Mouse (Mus musculus): ENCODE measurements around the gene Ppm1l.
"Not testable (repeated sequence)": the region's sequence is repeated elsewhere in the genome, so short reads cannot be mapped to it uniquely, and the experiment has no call there.

Ppm1l gene

DNA sequence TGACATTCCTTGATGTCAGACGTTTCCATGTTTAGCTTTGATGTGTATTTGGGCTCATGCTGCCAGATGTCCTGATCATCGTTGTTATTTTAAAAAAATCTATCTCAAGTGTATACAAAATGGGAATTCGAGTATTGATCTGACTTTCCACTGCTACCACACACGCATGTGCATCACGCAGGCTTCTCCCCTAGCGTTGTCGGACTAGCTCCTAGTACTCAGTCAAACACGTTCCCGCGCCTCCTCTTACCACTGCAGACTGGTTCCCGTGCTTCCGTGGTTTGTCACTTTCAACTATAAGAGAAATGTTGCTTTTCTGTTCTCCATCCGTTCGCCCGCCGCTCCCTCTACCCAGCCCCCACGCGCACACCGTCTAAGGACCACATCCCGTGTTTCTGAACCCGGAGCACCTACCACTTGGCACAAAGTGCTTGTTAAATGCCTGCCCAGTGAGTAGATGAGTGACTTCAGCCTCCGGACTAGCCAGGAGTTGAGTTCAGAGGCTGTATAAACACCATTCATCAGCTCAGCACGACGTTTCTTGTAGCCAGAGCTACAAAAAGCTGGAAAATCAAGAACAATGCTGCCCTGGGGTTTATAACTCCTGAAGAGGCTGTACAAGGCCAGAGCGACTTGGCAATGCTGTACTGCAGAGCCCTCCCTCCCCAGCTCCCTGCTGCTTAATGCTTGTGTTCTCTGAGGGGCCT is 219.4 kb downstream of the Ppm1l start:
- DNase-seq (ENCODE audit: low read depth, low spot score): no peak

DNA sequence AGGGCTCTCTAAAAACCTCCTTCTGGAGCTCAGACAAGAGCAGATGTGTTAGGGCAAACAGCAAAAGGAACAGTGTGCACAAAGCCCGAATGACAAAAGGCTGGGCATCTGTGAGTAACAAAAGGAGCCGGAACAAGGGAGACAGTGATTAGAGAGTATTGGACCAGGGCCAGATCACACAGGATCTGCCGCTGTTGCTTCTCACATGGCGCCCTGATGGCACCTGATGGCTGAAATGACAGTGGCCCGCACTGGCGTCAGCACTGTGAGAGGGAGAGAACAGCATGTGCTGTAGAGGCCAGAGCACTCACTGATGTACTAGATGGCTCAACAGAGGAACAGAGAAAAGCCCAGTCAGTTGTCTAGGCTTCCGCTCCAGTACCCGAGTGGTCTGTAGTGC is 226.3 kb downstream of the Ppm1l start:
- no peak for DNase-seq (ENCODE audit: low read depth, low spot score)

DNA sequence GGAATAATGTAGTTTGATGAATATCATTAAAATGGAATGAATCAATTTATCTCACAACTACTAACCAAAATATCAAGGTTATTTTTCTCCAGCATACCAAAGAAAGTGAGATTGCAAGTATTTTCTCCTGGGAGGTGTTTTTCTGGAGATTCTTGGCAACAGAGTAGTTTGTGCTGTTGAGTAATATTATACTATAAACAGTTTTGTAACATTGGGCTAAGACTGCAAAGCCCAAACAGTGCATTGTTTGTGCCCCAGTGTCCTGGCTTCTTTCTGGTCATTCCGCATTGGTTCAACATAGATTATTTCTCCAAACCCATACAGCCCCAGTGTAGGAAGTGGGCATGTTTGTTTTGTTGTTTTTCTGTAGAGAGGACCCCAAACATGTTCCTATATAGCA is 227.1 kb downstream of the Ppm1l start:
- DNase-seq (ENCODE audit: low read depth, low spot score): no peak

DNA sequence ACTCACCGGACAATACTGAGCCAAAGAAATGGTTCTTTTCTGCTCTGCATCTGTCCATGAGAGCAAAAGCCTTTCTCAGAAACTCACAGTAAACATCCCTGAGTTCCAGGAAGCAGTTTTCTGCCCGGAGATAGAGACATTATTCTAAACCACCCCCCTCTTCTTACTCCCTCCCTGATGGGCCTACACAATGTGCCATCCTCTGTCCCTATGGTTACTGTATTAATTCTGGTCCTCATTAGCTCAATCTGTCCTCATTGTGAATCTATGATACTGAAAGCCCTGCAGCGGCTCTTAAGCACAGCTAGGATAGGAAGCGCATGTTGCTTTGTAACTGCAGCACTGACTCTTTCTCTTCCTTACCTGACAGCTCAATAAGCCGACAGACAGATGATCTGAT is 228.4 kb downstream of the Ppm1l start:
- no peak for DNase-seq (ENCODE audit: low read depth, low spot score)

DNA sequence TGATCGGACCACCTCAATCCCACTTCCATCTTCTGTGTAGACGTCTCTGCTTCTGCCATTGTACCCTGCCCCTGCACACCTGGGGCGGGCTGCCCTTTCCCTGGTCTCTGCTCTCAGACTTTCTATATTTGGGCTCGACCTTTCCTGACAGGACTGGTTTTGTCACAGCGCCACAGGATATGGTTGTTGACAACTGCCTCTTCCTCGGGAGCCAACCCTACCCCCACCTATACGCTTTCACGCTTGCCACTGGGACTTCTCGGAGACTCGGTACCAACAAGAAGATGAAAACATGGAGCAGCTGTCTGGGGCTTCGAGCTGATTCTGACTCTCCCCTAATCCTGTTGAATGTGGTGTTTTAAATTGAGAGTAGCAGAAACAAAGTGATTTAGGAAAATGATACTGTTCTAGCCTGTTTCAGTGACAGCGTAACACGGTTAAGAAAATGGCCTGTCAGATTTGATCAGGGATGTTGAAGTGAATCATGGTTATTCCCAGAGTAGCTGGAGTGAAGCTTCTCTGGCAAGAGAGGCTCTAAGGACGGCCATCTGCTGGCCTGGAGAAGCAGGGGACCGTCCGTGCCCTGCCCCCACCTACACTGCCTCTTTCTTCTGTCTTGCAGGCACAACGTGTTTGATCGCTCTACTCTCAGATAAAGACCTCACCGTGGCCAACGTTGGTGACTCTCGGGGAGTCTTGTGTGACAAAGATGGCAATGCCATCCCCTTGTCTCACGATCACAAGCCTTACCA is 232.2 kb downstream of the Ppm1l start:
- DNase-seq (ENCODE audit: low read depth, low spot score): no peak

DNA sequence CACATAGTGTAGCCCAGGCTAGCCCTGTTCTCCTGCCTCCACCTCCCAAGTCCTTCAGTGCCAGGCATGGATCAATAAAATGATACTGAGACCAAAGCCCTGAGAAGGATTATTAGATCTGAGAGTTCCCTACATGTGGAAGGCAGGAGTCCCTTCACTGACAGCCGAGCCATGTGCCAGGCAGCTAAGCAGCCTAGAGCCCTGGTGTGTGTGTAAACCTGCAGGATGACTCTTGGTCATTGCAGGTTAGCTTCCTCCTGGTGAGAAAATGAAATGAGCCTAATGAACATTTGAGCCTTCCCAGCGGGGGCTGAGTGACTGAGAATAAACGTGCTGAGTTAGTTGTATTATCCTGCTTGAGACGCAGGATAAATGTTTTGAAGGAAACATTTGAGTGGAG is 232.9 kb downstream of the Ppm1l start:
- no peak for DNase-seq (ENCODE audit: low read depth, low spot score)

DNA sequence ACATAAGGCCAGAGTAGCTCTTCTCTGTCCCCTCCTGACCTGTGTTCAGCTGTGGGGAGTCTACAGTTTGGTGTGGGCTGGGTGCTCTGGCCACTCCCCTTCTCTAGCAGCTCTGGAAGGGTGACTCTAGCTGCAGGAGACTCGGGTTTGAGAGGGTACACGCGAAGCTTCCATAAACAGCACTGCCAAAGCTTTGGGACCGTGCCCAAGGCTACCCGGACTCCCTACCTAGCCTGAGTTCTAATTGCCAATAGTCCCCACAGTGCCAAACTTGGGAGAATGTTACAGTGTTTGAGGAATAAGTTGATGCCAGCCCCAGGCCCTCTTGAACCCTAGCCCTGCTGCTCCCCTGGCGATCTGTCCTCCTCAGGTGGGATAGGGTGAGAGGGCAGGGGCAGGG is 238.8 kb downstream of the Ppm1l start:
- no peak for DNase-seq (ENCODE audit: low read depth, low spot score)

DNA sequence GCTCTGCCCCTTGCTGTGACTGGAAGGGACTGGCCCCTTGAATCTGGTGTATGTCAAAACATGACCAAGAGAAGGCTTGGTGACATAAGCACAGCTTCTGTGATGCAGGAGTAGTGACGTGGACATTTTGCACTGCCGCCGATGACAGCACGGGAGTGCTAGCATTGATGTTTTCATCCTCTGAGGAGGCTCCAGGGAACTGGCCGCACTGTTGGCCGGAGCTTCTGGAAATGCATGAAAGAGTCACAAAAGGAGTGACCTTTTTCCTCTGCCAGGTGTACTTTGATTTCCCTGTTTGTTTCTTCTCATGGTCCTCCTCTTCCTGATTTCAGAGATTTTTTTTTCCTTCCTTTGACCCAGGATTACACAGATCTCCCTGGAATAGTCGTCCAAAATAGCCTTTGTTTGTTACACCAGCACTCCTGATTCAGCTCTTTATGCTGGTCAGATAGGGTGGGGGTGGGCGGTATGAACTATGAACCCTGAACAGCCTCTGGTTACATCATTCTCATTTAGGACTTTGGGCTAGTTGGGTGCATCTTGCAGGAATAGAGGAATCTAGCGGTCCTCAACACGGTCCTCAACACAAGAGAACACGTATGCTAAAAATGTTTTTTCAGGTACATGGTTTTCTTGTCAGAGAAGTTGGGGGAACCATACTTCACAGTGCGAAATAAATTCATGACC is 239.6 kb downstream of the Ppm1l start:
- DNase-seq (ENCODE audit: low read depth, low spot score): no peak

DNA sequence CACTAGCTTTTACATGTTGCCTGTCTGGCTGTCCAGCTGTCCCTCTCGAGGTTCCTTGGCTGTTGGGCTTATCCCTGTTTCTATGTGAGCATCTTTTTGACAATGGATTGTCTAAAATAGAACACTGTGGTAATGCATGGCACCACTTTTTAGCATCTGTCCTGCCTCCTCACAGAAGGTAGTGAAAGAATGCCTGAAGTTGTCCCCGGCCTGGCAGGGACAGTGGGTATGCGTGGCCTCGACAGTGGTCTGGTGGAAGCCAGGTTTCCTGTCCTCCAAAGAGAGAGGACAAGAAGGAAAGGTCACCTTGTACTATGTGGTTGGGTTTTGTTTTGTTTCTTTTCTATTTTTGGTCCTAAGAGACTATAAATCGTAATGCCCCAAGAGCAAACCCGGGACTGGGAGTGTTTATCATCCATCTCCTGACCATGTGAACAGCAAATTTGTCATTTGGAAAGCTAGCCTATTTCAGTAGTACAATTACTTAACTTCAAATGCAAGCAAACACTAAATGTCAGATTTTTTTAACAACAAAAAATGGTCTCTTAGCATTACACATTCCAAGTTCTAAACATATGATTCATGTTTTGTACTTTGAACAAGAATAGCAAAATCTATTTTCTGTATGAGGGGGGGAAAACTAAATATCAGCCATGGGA is 242.8 kb downstream of the Ppm1l start:
- no peak for DNase-seq (ENCODE audit: low read depth, low spot score)

DNA sequence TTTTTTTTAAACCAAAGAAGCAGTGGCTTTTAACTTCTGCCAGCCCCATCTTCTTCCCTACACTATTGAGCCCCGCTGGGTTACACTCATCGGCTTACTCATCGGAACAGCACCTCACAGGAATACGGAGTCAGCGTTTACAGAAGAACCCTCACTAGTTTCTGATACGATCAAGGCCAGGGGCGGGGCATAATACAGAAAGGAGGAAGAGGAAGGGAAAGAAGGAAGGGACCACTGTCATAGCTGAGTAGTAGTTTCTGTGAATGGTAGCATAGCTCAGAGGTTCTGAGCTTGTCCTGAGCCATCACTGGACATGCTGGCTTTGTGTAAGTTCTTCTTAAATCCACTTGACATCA is 243.3 kb downstream of the Ppm1l start:
- DNase-seq (ENCODE audit: low read depth, low spot score): no peak

DNA sequence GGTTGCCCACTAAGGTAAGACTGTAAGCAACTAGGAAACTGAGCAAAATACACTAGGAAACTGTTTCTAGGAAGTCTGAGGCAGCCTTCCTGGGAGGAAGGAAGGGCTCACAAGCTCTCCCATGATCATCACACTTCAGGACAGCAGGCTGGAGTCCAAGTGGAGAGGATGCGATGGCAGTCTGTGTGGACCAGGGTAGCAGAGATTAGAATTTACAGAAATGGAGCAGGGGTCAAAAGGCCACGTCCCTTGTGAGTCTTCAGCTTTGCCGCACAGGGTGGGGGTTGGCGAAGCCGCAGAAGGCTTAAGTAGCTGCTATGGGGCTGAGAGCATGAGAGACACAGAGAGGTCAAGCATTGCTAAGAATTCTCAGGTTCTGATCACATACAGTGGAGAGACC is 245.0 kb downstream of the Ppm1l start:
- no peak for DNase-seq (ENCODE audit: low read depth, low spot score)

DNA sequence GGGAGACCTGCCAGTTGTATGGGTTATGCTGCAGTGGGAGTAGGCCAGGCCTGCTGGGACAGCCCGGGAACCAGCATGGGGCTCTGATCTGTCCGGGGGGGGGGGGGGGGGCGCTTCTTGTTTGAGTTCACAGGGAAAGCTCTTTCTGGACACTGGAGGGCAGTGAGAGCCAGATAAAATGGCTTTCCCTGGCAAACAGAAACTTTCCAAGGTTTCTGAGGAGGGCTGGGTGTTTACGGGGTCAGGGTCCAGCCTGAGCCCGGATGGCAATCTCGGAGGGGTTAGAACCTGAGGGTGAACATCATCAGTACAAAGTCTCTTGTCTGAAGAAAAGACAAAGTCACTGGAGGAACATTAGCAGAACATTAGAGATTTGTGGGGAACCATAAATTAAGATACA is 246.7 kb downstream of the Ppm1l start:
- DNase-seq (ENCODE audit: low read depth, low spot score): no peak

DNA sequence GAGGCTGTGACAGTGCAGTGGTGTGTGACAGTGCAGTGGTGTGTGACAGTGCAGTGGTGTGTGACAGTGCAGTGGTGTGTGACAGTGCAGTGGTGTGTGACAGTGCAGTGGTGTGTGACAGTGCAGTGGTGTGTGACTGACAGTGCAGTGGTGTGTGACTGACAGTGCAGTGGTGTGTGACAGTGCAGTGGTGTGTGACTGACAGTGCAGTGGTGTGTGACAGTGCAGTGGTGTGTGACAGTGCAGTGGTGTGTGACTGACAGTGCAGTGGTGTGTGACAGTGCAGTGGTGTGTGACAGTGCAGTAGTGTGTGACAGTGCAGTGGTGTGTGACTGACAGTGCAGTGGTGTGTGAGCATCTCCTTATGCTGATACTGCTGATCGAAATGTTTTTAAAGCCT is 248.9 kb downstream of the Ppm1l start:
- not testable (repeated sequence) for DNase-seq (ENCODE audit: low read depth, low spot score)

DNA sequence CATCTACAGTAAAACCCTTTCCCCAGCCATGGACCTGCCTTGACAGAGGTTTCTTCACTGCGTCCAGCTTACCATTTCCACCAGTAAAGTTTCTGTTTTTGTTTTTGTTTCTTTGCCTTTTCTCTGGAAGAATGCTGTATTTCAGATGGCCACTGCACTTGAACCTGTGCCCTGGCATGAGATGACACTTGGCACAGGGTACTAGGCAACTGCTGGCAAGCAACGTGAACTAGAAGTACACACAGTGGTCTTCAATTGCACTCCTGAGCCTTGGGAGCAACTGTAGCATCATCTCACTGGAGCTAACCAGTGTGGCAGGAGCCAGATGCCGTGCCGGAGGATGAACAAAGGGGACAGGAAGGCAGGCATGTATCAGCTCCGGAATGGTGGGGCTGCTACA is 255.9 kb downstream of the Ppm1l start:
- no peak for DNase-seq (ENCODE audit: low read depth, low spot score)

DNA sequence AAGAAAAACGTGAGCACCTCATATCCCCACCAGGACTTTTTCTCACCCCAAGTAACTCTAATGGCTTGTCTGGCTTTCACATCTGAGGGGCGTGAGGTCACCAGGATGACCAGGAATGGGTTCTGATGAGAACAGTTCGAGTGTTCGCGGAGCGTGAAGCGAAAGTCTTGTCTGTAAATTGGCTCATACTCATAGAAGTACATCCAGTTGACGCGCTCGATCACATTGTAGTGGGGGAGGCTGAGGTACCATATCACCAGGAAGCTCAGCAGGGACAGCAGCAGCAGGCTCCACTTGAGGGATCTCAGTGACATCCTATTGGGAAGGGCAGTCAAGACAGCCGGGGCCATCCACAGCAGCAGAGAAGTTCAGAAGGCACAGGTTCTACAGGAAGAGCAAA is 258.9 kb downstream of the Ppm1l start:
- no peak for DNase-seq (ENCODE audit: low read depth, low spot score)

DNA sequence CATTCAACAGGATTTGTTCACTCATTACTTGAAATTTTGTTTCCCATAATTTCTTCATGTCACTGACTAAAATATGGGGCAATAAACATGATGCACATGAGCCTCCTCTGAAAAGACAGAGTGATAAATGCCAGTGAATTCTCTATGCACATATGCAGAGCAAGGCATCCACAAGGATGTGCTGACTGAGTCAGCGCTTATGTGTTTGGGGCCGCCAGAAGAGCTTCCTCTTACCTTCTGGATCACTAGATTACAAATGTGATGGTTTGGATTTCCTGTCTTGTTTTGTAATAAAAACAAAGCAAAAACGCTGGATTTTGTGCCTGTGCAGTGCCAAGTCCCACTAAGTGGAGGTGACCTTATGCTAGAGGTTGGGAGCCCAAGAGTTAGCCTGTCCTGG is 260.1 kb downstream of the Ppm1l start:
- no peak for DNase-seq (ENCODE audit: low read depth, low spot score)

DNA sequence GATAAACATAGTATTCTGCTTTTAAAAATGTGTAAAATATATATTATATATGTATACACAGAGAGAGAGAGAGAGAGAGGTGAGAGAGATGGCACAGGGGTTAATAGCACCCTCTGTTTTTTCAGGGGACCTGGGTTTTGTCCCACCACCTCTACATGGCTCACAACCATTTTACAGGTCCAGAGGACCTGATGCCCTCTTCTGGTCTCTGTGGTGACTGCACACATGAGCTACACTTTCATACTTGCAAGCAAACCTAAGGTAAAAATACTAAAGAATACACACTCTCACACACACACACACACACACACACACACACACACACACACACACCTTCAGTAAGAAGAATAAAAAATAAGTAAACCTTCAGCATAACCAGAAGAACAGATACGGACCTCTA is 262.1 kb downstream of the Ppm1l start:
- no peak for DNase-seq (ENCODE audit: low read depth, low spot score)

DNA sequence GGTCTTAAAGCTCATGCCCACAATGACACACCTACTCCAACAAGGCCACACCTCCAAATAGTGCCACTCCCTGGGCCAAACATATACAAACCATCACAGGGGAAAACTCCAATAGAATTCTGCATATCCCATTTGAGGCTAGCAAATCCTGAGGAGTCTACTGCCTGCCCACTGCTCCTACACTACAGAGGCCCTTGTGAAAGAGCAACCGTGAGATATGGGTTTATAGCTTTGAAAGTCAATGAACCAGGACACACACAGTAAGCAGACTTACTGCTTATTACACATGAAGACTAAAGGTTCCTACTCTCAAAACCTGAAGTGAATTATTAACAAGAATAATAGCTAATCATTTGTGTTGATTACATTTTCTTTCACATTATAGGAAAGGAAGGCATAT is 267.1 kb downstream of the Ppm1l start:
- DNase-seq (ENCODE audit: low read depth, low spot score): no peak

DNA sequence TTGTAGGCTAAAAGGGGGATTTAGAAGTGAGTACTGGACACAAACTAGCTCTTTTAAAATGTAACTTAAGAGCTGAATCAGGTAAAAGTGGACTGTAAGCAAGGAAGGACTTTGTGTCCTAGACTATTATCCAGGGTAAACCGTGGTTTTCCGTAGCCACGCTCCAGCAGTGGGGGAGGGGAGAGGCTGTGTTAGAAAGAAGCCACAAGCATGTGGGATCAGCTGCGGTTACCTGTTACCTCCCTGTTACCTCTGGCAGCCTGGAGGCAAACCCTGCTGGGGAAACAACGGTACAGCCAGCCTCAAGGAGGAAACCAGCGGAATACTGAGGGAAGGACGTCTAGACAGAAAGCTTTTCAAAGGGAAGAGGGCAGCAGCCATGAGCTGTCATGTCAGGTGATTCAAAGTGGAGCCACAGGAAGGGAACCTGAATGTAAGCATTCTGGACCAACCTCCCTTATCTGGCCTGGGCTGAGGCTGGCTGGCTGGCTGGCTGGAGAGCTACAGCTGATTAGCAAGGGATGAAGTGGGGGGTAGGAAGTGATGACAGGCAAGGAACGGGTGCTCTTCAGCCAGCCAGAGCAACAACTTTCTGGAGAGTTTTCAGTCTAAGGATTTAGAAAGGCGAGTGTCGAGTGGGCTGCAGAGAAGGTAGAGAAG is 271.6 kb downstream of the Ppm1l start:
- no peak for DNase-seq (ENCODE audit: low read depth, low spot score)

DNA sequence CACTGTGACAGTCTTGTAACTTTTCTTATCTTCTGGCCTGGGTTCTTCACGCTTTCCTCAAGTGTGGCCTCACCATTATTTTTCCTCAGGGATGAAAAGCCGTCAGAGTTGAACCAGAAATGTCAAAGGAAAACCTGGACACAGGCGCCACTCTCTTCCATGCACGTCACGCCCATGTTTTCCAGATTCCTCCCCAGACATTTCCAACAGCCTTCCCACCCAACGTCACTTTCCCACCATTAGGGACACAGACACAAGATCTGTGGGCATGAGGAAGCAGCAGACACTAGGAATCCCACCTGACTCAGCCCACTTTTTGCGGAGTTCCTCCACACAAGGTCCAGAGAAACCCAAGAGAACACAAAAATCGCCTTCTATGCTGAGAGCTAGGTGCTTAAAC is 276.8 kb downstream of the Ppm1l start:
- no peak for DNase-seq (ENCODE audit: low read depth, low spot score)

DNA sequence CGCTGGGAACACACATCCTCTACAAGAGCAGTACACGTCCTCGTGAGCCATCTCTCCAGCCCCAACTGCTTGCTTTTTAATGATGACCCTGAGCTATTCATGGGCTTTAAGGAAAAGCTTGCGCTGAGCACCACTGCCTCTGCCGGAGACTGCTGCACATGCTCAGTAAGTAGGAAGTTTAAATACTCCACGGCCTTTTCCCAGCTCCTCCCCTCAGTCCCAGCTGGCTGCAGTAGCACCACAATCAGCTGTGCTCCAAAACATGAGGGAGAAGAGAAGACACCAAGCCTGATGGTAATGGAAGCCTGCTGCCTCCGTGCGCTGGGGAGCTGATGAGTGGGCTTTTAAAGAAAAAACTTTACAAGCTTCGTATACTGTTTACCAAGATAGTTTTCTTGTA is 277.4 kb downstream of the Ppm1l start:
- no peak for DNase-seq (ENCODE audit: low read depth, low spot score)

DNA sequence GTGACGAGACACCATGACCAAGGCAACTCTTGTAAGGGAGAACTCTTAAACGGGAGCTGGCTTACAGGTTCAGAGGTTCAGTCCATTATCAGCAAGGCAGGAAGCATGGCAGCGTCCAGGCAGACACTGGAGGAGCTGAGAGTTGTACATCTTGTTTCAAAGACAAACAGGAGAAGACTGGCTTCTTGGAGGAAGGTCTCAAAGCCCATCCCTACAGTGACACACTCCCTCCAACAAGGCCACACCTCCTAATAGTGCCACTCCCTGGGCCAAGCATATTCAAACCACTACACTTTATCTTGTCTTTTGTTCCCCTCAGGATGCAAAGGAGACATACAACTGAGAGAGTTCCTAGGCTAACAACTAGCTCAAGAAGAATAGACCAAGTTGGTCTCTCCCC is 279.5 kb downstream of the Ppm1l start:
- DNase-seq (ENCODE audit: low read depth, low spot score): no peak

Measured in retina, adult 2 months (tissue).